Mouse (Mus musculus): Measurements from ENCODE around the gene Lepr. TPM values are rescaled to one million over a fixed set of nuclear protein-coding genes. Genes with fewer than 3 reads are reported as not detected.

The Lepr gene
- 5.2 and 6.0 TPM in 2 replicates for polyA plus RNA-seq (2014; fragmentation: Nextera tagmentation; extraction: Ambion mirVana)

- peaks cover 3% of the 10 kb centered on the region; the same call in 1 of the 2 replicates for H3K27me3 ChIP-seq (ENCODE audit: control insufficient read depth, insufficient read depth, low read length)
- WGBS, result under 1% methylated on average over 50 of the region's 50 CpGs
- H3K4me2 ChIP-seq (ENCODE audit: low read depth, low read length), result peak within 1 kb of the TSS; percentile 88
- no peak within 1 kb of the TSS for H3K27ac ChIP-seq (replicated peaks; ENCODE audit: low read depth, low read length)
- H3K4me3 ChIP-seq (ENCODE audit: low read depth, low read length), result peak within 1 kb of the TSS; percentile 49
- no peaks in the 10 kb centered on the region for H3K36me3 ChIP-seq (replicated peaks; ENCODE audit: control insufficient read depth, insufficient read depth, low read depth, low read length)
- H3K9ac ChIP-seq (replicated peaks; ENCODE audit: low read length), result peak within 1 kb of the TSS; percentile 68
- peak; percentile 57 for ATAC-seq (replicated peaks; ENCODE audit: insufficient number of reproducible peaks, low FRiP score, low TSS enrichment, low read depth)
- no peaks in the 10 kb centered on the region for H3K9me3 ChIP-seq (replicated peaks; ENCODE audit: control insufficient read depth, low read length)
- H3K4me1 ChIP-seq (ENCODE audit: control insufficient read depth, insufficient read depth, low read length), result peaks cover 3% of the 10 kb centered on the region
- peak; percentile 55 for DNase-seq (ENCODE audit: low spot score)
Measured at GRCm38 (mm10) chr4:101717367-101718121, at the start of gene Lepr. Gene Lepr, plus strand, starts transcription at chr4:101717404.

- Histone ChIP-seq H3K4me2 (ENCODE audit: low read depth, low read length) (no peak overlapping the region), H3K27ac (replicated peaks; ENCODE audit: low read depth, low read length) (no peak overlapping the region), H3K36me3 (replicated peaks; ENCODE audit: control insufficient read depth, insufficient read depth, low read depth, low read length) (no peaks in the 10 kb centered on the region), H3K27me3 (ENCODE audit: control insufficient read depth, insufficient read depth, low read length) (no peaks in the 10 kb centered on the region), H3K4me1 (ENCODE audit: control insufficient read depth, insufficient read depth, low read length) (no peaks in the 10 kb centered on the region), H3K9ac (replicated peaks; ENCODE audit: low read length) (no peak overlapping the region), H3K9me3 (replicated peaks; ENCODE audit: control insufficient read depth, low read length) (no peaks in the 10 kb centered on the region), H3K4me3 (ENCODE audit: low read depth, low read length) (no peak overlapping the region)
- no peak for ATAC-seq (replicated peaks; ENCODE audit: insufficient number of reproducible peaks, low FRiP score, low TSS enrichment, low read depth)
- 75% methylated on average over 5 of the region's 5 CpGs for WGBS
- DNase-seq (ENCODE audit: low spot score), result no peak
Measured at GRCm38 (mm10) chr4:101669161-101669560, 48.0 kb upstream of the Lepr start.

GRCm38 (mm10) chr4:101669811-101670210, 47.4 kb upstream of the Lepr start:
- no peak for DNase-seq (ENCODE audit: low spot score)
- ATAC-seq (replicated peaks; ENCODE audit: insufficient number of reproducible peaks, low FRiP score, low TSS enrichment, low read depth), result no peak
- WGBS, result 89% methylated on average over 5 of the region's 5 CpGs

GRCm38 (mm10) chr4:101674790-101675189, 42.4 kb upstream of the Lepr start:
- H3K27me3 ChIP-seq (ENCODE audit: control insufficient read depth, insufficient read depth, low read length), result no peaks in the 10 kb centered on the region
- H3K4me1 ChIP-seq (ENCODE audit: control insufficient read depth, insufficient read depth, low read length), result no peaks in the 10 kb centered on the region
- no peak overlapping the region for H3K4me2 ChIP-seq (ENCODE audit: low read depth, low read length)
- no peaks in the 10 kb centered on the region for H3K9me3 ChIP-seq (replicated peaks; ENCODE audit: control insufficient read depth, low read length)
- ATAC-seq (replicated peaks; ENCODE audit: insufficient number of reproducible peaks, low FRiP score, low TSS enrichment, low read depth) (no peak), DNase-seq (ENCODE audit: low spot score) (no peak)
- H3K27ac ChIP-seq (replicated peaks; ENCODE audit: low read depth, low read length), result no peak overlapping the region
- H3K9ac ChIP-seq (replicated peaks; ENCODE audit: low read length), result no peak overlapping the region
- H3K36me3 ChIP-seq (replicated peaks; ENCODE audit: control insufficient read depth, insufficient read depth, low read depth, low read length), result no peaks in the 10 kb centered on the region
- WGBS, result 75% methylated on average over 5 of the region's 5 CpGs
- no peak overlapping the region for H3K4me3 ChIP-seq (ENCODE audit: low read depth, low read length)

More at GRCm38 (mm10) chr4:101669811-101670210, 47.4 kb upstream of the Lepr start:
- Histone ChIP-seq H3K4me2 (ENCODE audit: low read depth, low read length) (no peak overlapping the region), H3K9ac (replicated peaks; ENCODE audit: low read length) (no peak overlapping the region), H3K4me1 (ENCODE audit: control insufficient read depth, insufficient read depth, low read length) (no peaks in the 10 kb centered on the region), H3K4me3 (ENCODE audit: low read depth, low read length) (no peak overlapping the region), H3K27me3 (ENCODE audit: control insufficient read depth, insufficient read depth, low read length) (no peaks in the 10 kb centered on the region), H3K27ac (replicated peaks; ENCODE audit: low read depth, low read length) (no peak overlapping the region), H3K9me3 (replicated peaks; ENCODE audit: control insufficient read depth, low read length) (no peaks in the 10 kb centered on the region), H3K36me3 (replicated peaks; ENCODE audit: control insufficient read depth, insufficient read depth, low read depth, low read length) (no peaks in the 10 kb centered on the region)

GRCm38 (mm10) chr4:101675726-101676125, 41.5 kb upstream of the Lepr start:
- Histone ChIP-seq H3K9me3 (replicated peaks; ENCODE audit: control insufficient read depth, low read length) (no peaks in the 10 kb centered on the region), H3K4me3 (ENCODE audit: low read depth, low read length) (no peak overlapping the region), H3K36me3 (replicated peaks; ENCODE audit: control insufficient read depth, insufficient read depth, low read depth, low read length) (no peaks in the 10 kb centered on the region), H3K27ac (replicated peaks; ENCODE audit: low read depth, low read length) (no peak overlapping the region), H3K4me2 (ENCODE audit: low read depth, low read length) (no peak overlapping the region), H3K27me3 (ENCODE audit: control insufficient read depth, insufficient read depth, low read length) (no peaks in the 10 kb centered on the region), H3K4me1 (ENCODE audit: control insufficient read depth, insufficient read depth, low read length) (no peaks in the 10 kb centered on the region), H3K9ac (replicated peaks; ENCODE audit: low read length) (no peak overlapping the region)
- 56% methylated on average over 4 of the region's 4 CpGs for WGBS
- DNase-seq (ENCODE audit: low spot score) (no peak), ATAC-seq (replicated peaks; ENCODE audit: insufficient number of reproducible peaks, low FRiP score, low TSS enrichment, low read depth) (no peak)

- Histone ChIP-seq H3K27me3 (ENCODE audit: control insufficient read depth, insufficient read depth, low read length) (no peaks in the 10 kb centered on the region), H3K4me1 (ENCODE audit: control insufficient read depth, insufficient read depth, low read length) (no peaks in the 10 kb centered on the region; the same call in 1 of the 2 replicates), H3K9ac (replicated peaks; ENCODE audit: low read length) (no peak overlapping the region), H3K9me3 (replicated peaks; ENCODE audit: control insufficient read depth, low read length) (no peaks in the 10 kb centered on the region), H3K4me3 (ENCODE audit: low read depth, low read length) (no peak overlapping the region), H3K27ac (replicated peaks; ENCODE audit: low read depth, low read length) (no peak overlapping the region), H3K4me2 (ENCODE audit: low read depth, low read length) (no peak overlapping the region), H3K36me3 (replicated peaks; ENCODE audit: control insufficient read depth, insufficient read depth, low read depth, low read length) (no peaks in the 10 kb centered on the region)
- no peak for DNase-seq (ENCODE audit: low spot score)
- ATAC-seq (replicated peaks; ENCODE audit: insufficient number of reproducible peaks, low FRiP score, low TSS enrichment, low read depth), result no peak
- WGBS, result 91% methylated on average over 4 of the region's 4 CpGs
Measured at GRCm38 (mm10) chr4:101682620-101683019, 34.6 kb upstream of the Lepr start.

GRCm38 (mm10) chr4:101683086-101683485, 34.1 kb upstream of the Lepr start:
- no peaks in the 10 kb centered on the region; the same call in 1 of the 2 replicates for H3K4me1 ChIP-seq (ENCODE audit: control insufficient read depth, insufficient read depth, low read length)

GRCm38 (mm10) chr4:101684821-101685220, 32.4 kb upstream of the Lepr start:
- Histone ChIP-seq H3K4me1 (ENCODE audit: control insufficient read depth, insufficient read depth, low read length) (no peaks in the 10 kb centered on the region; the same call in 1 of the 2 replicates), H3K9me3 (replicated peaks; ENCODE audit: control insufficient read depth, low read length) (no peaks in the 10 kb centered on the region), H3K4me2 (ENCODE audit: low read depth, low read length) (no peak overlapping the region), H3K9ac (replicated peaks; ENCODE audit: low read length) (no peak overlapping the region), H3K4me3 (ENCODE audit: low read depth, low read length) (no peak overlapping the region), H3K36me3 (replicated peaks; ENCODE audit: control insufficient read depth, insufficient read depth, low read depth, low read length) (no peaks in the 10 kb centered on the region), H3K27ac (replicated peaks; ENCODE audit: low read depth, low read length) (no peak overlapping the region), H3K27me3 (ENCODE audit: control insufficient read depth, insufficient read depth, low read length) (no peaks in the 10 kb centered on the region)
- no peak for DNase-seq (ENCODE audit: low spot score)
- ATAC-seq (replicated peaks; ENCODE audit: insufficient number of reproducible peaks, low FRiP score, low TSS enrichment, low read depth), result no peak
- 59% methylated on average over 3 of the region's 3 CpGs for WGBS

More at GRCm38 (mm10) chr4:101683086-101683485, 34.1 kb upstream of the Lepr start:
- Histone ChIP-seq H3K27ac (replicated peaks; ENCODE audit: low read depth, low read length) (no peak overlapping the region), H3K4me2 (ENCODE audit: low read depth, low read length) (no peak overlapping the region), H3K9me3 (replicated peaks; ENCODE audit: control insufficient read depth, low read length) (no peaks in the 10 kb centered on the region), H3K36me3 (replicated peaks; ENCODE audit: control insufficient read depth, insufficient read depth, low read depth, low read length) (no peaks in the 10 kb centered on the region), H3K4me3 (ENCODE audit: low read depth, low read length) (no peak overlapping the region), H3K9ac (replicated peaks; ENCODE audit: low read length) (no peak overlapping the region), H3K27me3 (ENCODE audit: control insufficient read depth, insufficient read depth, low read length) (no peaks in the 10 kb centered on the region)
- ATAC-seq (replicated peaks; ENCODE audit: insufficient number of reproducible peaks, low FRiP score, low TSS enrichment, low read depth), result no peak
- DNase-seq (ENCODE audit: low spot score), result no peak
- WGBS, result 80% methylated on average over 3 of the region's 3 CpGs
